Mouse (Mus musculus) midbrain, embryonic 10.5 days (tissue): ENCODE measurements around the gene Ngly1. TPM values are rescaled to one million over a fixed set of nuclear protein-coding genes. Genes with fewer than 3 reads are reported as not detected.

Source experiments
- DNase-seq: peaks from one replicate; pipeline ENCODE4 v3.0.0-alpha.2; 2017; ENCODE audit warnings: low spot score
- H3K27ac ChIP-seq: fragments of 300-500 bp; sonication (generic); replicated peaks from 2 replicates; pipeline ENCODE4 v1.5.1; 2016; ENCODE audit warnings: mild to moderate bottlenecking
- H3K27me3 ChIP-seq: fragments of 300-500 bp; sonication (generic); 2 replicates; pipeline ENCODE4 v1.6.1; 2016; ENCODE audit warnings: low read depth, mild to moderate bottlenecking; ENCODE audit not compliant: poor library complexity, severe bottlenecking
- H3K36me3 ChIP-seq: fragments of 300-500 bp; sonication (generic); 2 replicates; pipeline ENCODE4 v1.6.1; 2016; ENCODE audit warnings: mild to moderate bottlenecking, moderate library complexity
- H3K4me1 ChIP-seq: fragments of 300-500 bp; sonication (generic); 2 replicates; pipeline ENCODE4 v1.6.1; 2016
- H3K4me3 ChIP-seq: fragments of 300-500 bp; sonication (generic); 2 replicates; pipeline ENCODE4 v1.5.1; 2016; ENCODE audit warnings: mild to moderate bottlenecking, moderate library complexity
- H3K9me3 ChIP-seq: fragments of 300-500 bp; sonication (generic); replicated peaks from 2 replicates; pipeline ENCODE4 v1.6.1; 2016; ENCODE audit warnings: mild to moderate bottlenecking
- WGBS: fragments of 180-500 bp; shearing (Covaris S2); methylation state at CpG from one replicate; pipeline ENCODE4 v1.1.7; 2016; 5-methylcytosine and 5-hydroxymethylcytosine counted together
- polyA plus RNA-seq: library from polyadenylated mRNA; unstranded; fragments of >200 nt; fragmentation: Nextera tagmentation; extraction: Ambion mirVana; gene quantifications from 2 replicates; pipeline ENCODE4 v1.2.1, GENCODE M21; 2016

The Ngly1 gene
- polyA plus RNA-seq, 1 experiment from 2014 or later, result 14.3 TPM

GRCm38 (mm10) chr14:16243603-16244209 is 5.4 kb upstream of the Ngly1 start:
- Histone ChIP-seq H3K4me3 (peak overlapping the region; percentile 63), H3K4me1 (peaks cover 22% of the 10 kb centered on the region), H3K27me3 (no peaks in the 10 kb centered on the region), H3K27ac (peak overlapping the region; percentile 88), H3K36me3 (0 out of 2 replicates have a peak, but pooled peaks cover 3% of the 10 kb centered on the region), H3K9me3 (no peaks in the 10 kb centered on the region)
- 22% methylated on average over 10 of the region's 10 CpGs for WGBS
- DNase-seq, result no peak

GRCm38 (mm10) chr14:16244370-16244769 is 4.7 kb upstream of the Ngly1 start:
- no peaks in the 10 kb centered on the region for H3K9me3 ChIP-seq
- peaks cover 24% of the 10 kb centered on the region for H3K4me1 ChIP-seq
- no peak overlapping the region for H3K4me3 ChIP-seq
- H3K27ac ChIP-seq, result no peak overlapping the region
- H3K36me3 ChIP-seq, result 0 out of 2 replicates have a peak, but pooled peaks cover 3% of the 10 kb centered on the region
- DNase-seq, result no peak
- no peaks in the 10 kb centered on the region for H3K27me3 ChIP-seq
- 75% methylated on average over 2 of the region's 2 CpGs for WGBS

GRCm38 (mm10) chr14:16245127-16245526 is 4.0 kb upstream of the Ngly1 start:
- no peak overlapping the region for H3K4me3 ChIP-seq
- peaks cover 32% of the 10 kb centered on the region for H3K4me1 ChIP-seq
- H3K36me3 ChIP-seq, result 0 out of 2 replicates have a peak, but pooled peaks cover 3% of the 10 kb centered on the region
- H3K27ac ChIP-seq, result no peak overlapping the region
- H3K9me3 ChIP-seq, result no peaks in the 10 kb centered on the region
- WGBS, result 89% methylated on average over 1 of the region's 1 CpGs
- H3K27me3 ChIP-seq, result no peaks in the 10 kb centered on the region
- no peak for DNase-seq

- no peaks in the 10 kb centered on the region for H3K27me3 ChIP-seq
- H3K4me3 ChIP-seq, result no peak overlapping the region
- no peak overlapping the region for H3K27ac ChIP-seq
- 89% methylated on average over 2 of the region's 2 CpGs for WGBS
- no peak for DNase-seq
- H3K36me3 ChIP-seq, result no peaks in the 10 kb centered on the region
- no peaks in the 10 kb centered on the region for H3K9me3 ChIP-seq
- H3K4me1 ChIP-seq, result peaks cover 34% of the 10 kb centered on the region
Observed at GRCm38 (mm10) chr14:16246340-16246912, 2.7 kb upstream of the Ngly1 start.

- Histone ChIP-seq H3K4me3 (0 out of 2 replicates have a peak overlapping the region, but pooled peaks have one; percentile 75), H3K27ac (no peak overlapping the region), H3K4me1 (peaks cover 26% of the 10 kb centered on the region), H3K27me3 (no peaks in the 10 kb centered on the region), H3K9me3 (no peaks in the 10 kb centered on the region), H3K36me3 (no peaks in the 10 kb centered on the region)
- 75% methylated on average over 3 of the region's 3 CpGs for WGBS
- DNase-seq, result no peak
Observed at GRCm38 (mm10) chr14:16248135-16248534, 945 bp upstream of the Ngly1 start.

GRCm38 (mm10) chr14:16248603-16249157 is 400 bp upstream of the Ngly1 start:
- 20% methylated on average over 9 of the region's 9 CpGs for WGBS
- peak overlapping the region; percentile 75 for H3K4me3 ChIP-seq
- peaks cover 20% of the 10 kb centered on the region for H3K4me1 ChIP-seq
- no peaks in the 10 kb centered on the region for H3K9me3 ChIP-seq
- H3K36me3 ChIP-seq, result no peaks in the 10 kb centered on the region
- peak overlapping the region; percentile 98 for H3K27ac ChIP-seq
- no peaks in the 10 kb centered on the region for H3K27me3 ChIP-seq
- DNase-seq, result no peak

GRCm38 (mm10) chr14:16250099-16250498 is 1.0 kb downstream of the Ngly1 start:
- Histone ChIP-seq H3K4me3 (peak overlapping the region; percentile 75), H3K27ac (no peak overlapping the region), H3K9me3 (no peaks in the 10 kb centered on the region), H3K4me1 (peaks cover 17% of the 10 kb centered on the region), H3K36me3 (0 out of 2 replicates have a peak, but pooled peaks cover 3% of the 10 kb centered on the region), H3K27me3 (no peaks in the 10 kb centered on the region)
- no peak for DNase-seq
- 78% methylated on average over 3 of the region's 3 CpGs for WGBS

- H3K4me3 ChIP-seq, result no peak overlapping the region
- 95% methylated on average over 3 of the region's 3 CpGs for WGBS
- no peaks in the 10 kb centered on the region for H3K9me3 ChIP-seq
- H3K27ac ChIP-seq, result no peak overlapping the region
- no peak for DNase-seq
- H3K4me1 ChIP-seq, result no peaks in the 10 kb centered on the region
- no peaks in the 10 kb centered on the region for H3K27me3 ChIP-seq
- H3K36me3 ChIP-seq, result 0 out of 2 replicates have a peak, but pooled peaks cover 8% of the 10 kb centered on the region
Observed at GRCm38 (mm10) chr14:16255745-16256144, 6.7 kb downstream of the Ngly1 start.

- Histone ChIP-seq H3K9me3 (no peaks in the 10 kb centered on the region), H3K27ac (no peak overlapping the region)
- no peak for DNase-seq
Observed at GRCm38 (mm10) chr14:16256209-16256608, 7.1 kb downstream of the Ngly1 start.

GRCm38 (mm10) chr14:16260541-16260940 is 11.5 kb downstream of the Ngly1 start:
- no peak overlapping the region for H3K4me3 ChIP-seq
- WGBS, result 78% methylated on average over 6 of the region's 6 CpGs
- no peaks in the 10 kb centered on the region for H3K27me3 ChIP-seq
- DNase-seq, result no peak
- H3K27ac ChIP-seq, result no peak overlapping the region
- 0 out of 2 replicates have a peak, but pooled peaks cover 6% of the 10 kb centered on the region for H3K36me3 ChIP-seq
- H3K9me3 ChIP-seq, result no peaks in the 10 kb centered on the region
- H3K4me1 ChIP-seq, result no peaks in the 10 kb centered on the region

More at GRCm38 (mm10) chr14:16256209-16256608, 7.1 kb downstream of the Ngly1 start:
- WGBS, result 80% methylated on average over 2 of the region's 2 CpGs
- Histone ChIP-seq H3K36me3 (0 out of 2 replicates have a peak, but pooled peaks cover 9% of the 10 kb centered on the region), H3K27me3 (no peaks in the 10 kb centered on the region), H3K4me3 (no peak overlapping the region), H3K4me1 (no peaks in the 10 kb centered on the region)

GRCm38 (mm10) chr14:16261869-16262268 is 12.8 kb downstream of the Ngly1 start:
- H3K4me3 ChIP-seq, result no peak overlapping the region
- H3K27ac ChIP-seq, result no peak overlapping the region
- WGBS, result 85% methylated on average over 3 of the region's 3 CpGs
- H3K4me1 ChIP-seq, result no peaks in the 10 kb centered on the region
- H3K36me3 ChIP-seq, result 0 out of 2 replicates have a peak, but pooled peaks cover 6% of the 10 kb centered on the region
- H3K27me3 ChIP-seq, result no peaks in the 10 kb centered on the region
- no peaks in the 10 kb centered on the region for H3K9me3 ChIP-seq
- DNase-seq, result no peak

- Histone ChIP-seq H3K36me3 (no peaks in the 10 kb centered on the region), H3K4me1 (no peaks in the 10 kb centered on the region), H3K27ac (no peak overlapping the region), H3K9me3 (no peaks in the 10 kb centered on the region), H3K27me3 (no peaks in the 10 kb centered on the region), H3K4me3 (no peak overlapping the region)
- 91% methylated on average over 5 of the region's 5 CpGs for WGBS
- DNase-seq, result no peak
Observed at GRCm38 (mm10) chr14:16267028-16267427, 17.9 kb downstream of the Ngly1 start.

GRCm38 (mm10) chr14:16269776-16270175 is 20.7 kb downstream of the Ngly1 start:
- H3K9me3 ChIP-seq, result no peaks in the 10 kb centered on the region
- no peak overlapping the region for H3K27ac ChIP-seq
- H3K4me1 ChIP-seq, result no peaks in the 10 kb centered on the region
- DNase-seq, result no peak
- no peaks in the 10 kb centered on the region for H3K27me3 ChIP-seq
- WGBS, result 90% methylated on average over 2 of the region's 2 CpGs
- no peak overlapping the region for H3K4me3 ChIP-seq
- H3K36me3 ChIP-seq, result no peaks in the 10 kb centered on the region
